Mouse (Mus musculus) liver, embryonic 11.5 days (tissue): ENCODE results near the gene Ercc6l. TPM values are rescaled to one million over a fixed set of nuclear protein-coding genes. Genes with fewer than 3 reads are reported as not detected.

ENCODE experiments used
- ATAC-seq: fragments of 200-750 bp; cut with Nextera tagmentation; replicated peaks from 2 replicates; pipeline ENCODE4 v1.8.0; 2017; ENCODE audit warnings: moderate number of reproducible peaks, mild to moderate bottlenecking, moderate TSS enrichment, moderate library complexity; ENCODE audit not compliant: low FRiP score
- DNase-seq: peaks from one replicate; pipeline ENCODE4 v3.0.0-alpha.2; 2017; ENCODE audit warnings: low spot score
- H3K27ac ChIP-seq: fragments of 300-500 bp; sonication (generic); 2 replicates; pipeline ENCODE4 v1.5.1; 2014; ENCODE audit warnings: mild to moderate bottlenecking, low read depth, low read length, control low read depth
- H3K27me3 ChIP-seq: fragments of 300-500 bp; sonication (generic); replicated peaks from 2 replicates; pipeline ENCODE4 v1.6.1; 2014; ENCODE audit warnings: low read length, mixed read lengths; ENCODE audit not compliant: control insufficient read depth, insufficient read depth
- H3K36me3 ChIP-seq: fragments of 300-500 bp; sonication (generic); 2 replicates; pipeline ENCODE4 v1.6.1; 2014; ENCODE audit warnings: mild to moderate bottlenecking, low read length, moderate library complexity, mixed read lengths; ENCODE audit not compliant: control insufficient read depth, insufficient read depth
- H3K4me1 ChIP-seq: fragments of 300-500 bp; sonication (generic); replicated peaks from 2 replicates; pipeline ENCODE4 v1.6.1; 2014; ENCODE audit warnings: low read length, mixed read lengths; ENCODE audit not compliant: control insufficient read depth, insufficient read depth
- H3K4me2 ChIP-seq: fragments of 300-500 bp; sonication (generic); 2 replicates; pipeline ENCODE4 v1.6.1; 2014; ENCODE audit warnings: mild to moderate bottlenecking, control low read depth, moderate library complexity
- H3K4me3 ChIP-seq: fragments of 300-500 bp; sonication (generic); 2 replicates; pipeline ENCODE4 v1.5.1; 2014; ENCODE audit warnings: low read depth, low read length, control low read depth
- H3K9ac ChIP-seq: fragments of 300-500 bp; sonication (generic); 2 replicates; pipeline ENCODE4 v1.6.1; 2014; ENCODE audit warnings: low read depth, low read length, control low read depth
- H3K9me3 ChIP-seq: fragments of 300-500 bp; sonication (generic); 2 replicates; pipeline ENCODE4 v1.6.1; 2016; ENCODE audit warnings: low read length, inconsistent platforms, mixed read lengths; ENCODE audit not compliant: control insufficient read depth
- WGBS: fragments of 180-500 bp; shearing (Covaris S2); extraction: QIAGEN DNeasy Blood & Tissue Kit; methylation state at CpG from one replicate; pipeline ENCODE4 v1.1.7; 2014; 5-methylcytosine and 5-hydroxymethylcytosine counted together
- polyA plus RNA-seq: library from polyadenylated mRNA; unstranded; fragments of >200 nt; fragmentation: Nextera tagmentation; extraction: Ambion mirVana; gene quantifications from 2 replicates; pipeline ENCODE4 v1.2.1, GENCODE M21; 2014

The Ercc6l gene
- polyA plus RNA-seq, 1 experiment from 2014 or later, result 20.9 TPM

DNA sequence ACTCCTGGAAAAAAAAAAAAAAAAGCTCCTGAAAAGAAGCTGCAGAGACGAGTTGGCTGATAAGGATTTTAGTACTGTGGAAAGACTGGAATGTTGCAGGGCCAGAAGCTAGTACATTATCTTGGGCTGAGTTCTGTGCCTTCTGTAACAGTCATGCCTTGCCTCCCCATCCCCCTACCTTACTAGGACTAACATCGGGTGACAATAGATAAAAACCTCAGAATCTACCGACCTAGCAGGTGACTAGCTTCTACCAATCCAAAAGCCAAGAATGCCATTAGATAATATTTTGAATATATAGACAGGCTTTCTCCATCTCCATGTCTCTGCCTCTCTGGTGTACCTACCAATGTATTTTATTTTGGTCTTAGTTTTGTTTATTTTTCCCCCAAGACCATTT lies 14.0 kb upstream of the Ercc6l start:
- DNase-seq (no peak), ATAC-seq (peak; percentile 86)
- H3K9me3 ChIP-seq, result no peaks in the 10 kb centered on the region
- peak overlapping the region; percentile 43 for H3K4me2 ChIP-seq
- no peaks in the 10 kb centered on the region; the same call in 1 of the 2 replicates for H3K4me1 ChIP-seq
- H3K36me3 ChIP-seq, result no peaks in the 10 kb centered on the region
- no peak overlapping the region for H3K4me3 ChIP-seq
- WGBS, result 23% methylated on average over 3 of the region's 3 CpGs
- no peak overlapping the region for H3K27ac ChIP-seq
- peaks cover 7% of the 10 kb centered on the region for H3K27me3 ChIP-seq
- H3K9ac ChIP-seq, result no peak overlapping the region

DNA sequence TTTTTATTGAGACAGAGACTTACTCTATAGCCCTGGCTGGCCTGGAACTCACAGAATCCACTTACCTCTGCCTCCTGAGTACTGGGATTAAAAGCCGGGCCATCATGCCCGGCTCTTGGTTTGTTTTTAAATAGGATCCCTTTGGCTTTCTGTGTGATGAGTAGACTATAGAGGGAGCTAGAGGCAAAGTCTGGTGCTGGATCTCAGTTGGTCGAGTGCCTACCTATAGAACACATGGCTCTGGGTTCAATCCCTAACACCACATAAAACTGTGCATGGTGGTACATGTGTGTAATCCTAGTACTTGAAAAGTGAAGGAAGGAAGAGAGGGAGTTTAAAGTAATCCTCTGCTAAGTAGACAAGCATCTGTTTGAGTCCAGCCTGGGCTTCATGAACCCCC lies 13.2 kb upstream of the Ercc6l start:
- Histone ChIP-seq H3K4me3 (no peak overlapping the region), H3K9ac (no peak overlapping the region), H3K4me1 (no peaks in the 10 kb centered on the region; the same call in 1 of the 2 replicates), H3K4me2 (no peak overlapping the region), H3K27me3 (peaks cover 7% of the 10 kb centered on the region), H3K36me3 (no peaks in the 10 kb centered on the region), H3K9me3 (no peaks in the 10 kb centered on the region), H3K27ac (no peak overlapping the region)
- WGBS, result 62% methylated on average over 3 of the region's 3 CpGs
- ATAC-seq, result no peak; the same call in 1 of the 2 replicates
- DNase-seq, result no peak

DNA sequence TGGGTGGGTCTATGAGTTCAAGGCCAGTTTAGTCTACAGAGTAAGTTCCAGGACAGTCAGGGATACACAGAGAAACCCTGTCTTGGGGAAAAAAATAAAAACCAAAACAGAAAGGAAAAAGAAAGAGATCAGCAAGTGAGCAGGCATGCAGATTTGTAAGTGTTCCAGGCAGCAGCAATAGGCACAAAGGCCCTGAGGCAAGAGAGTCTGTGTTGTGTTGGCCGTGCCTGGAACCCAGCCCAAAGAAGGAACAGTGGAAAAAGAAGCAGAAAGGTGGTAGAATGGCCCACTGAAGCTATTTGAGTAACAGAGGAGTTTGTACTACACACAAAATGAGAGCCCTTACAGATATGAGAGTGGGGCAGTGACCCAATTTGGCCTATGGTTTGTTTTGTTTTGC lies 12.8 kb upstream of the Ercc6l start:
- no peak overlapping the region for H3K9ac ChIP-seq
- H3K27me3 ChIP-seq, result peaks cover 7% of the 10 kb centered on the region
- H3K27ac ChIP-seq, result no peak overlapping the region
- H3K4me1 ChIP-seq, result no peaks in the 10 kb centered on the region; the same call in 1 of the 2 replicates
- ATAC-seq (no peak), DNase-seq (no peak)
- no peak overlapping the region for H3K4me3 ChIP-seq
- 53% methylated on average over 1 of the region's 1 CpGs for WGBS
- H3K9me3 ChIP-seq, result no peaks in the 10 kb centered on the region
- H3K4me2 ChIP-seq, result no peak overlapping the region
- H3K36me3 ChIP-seq, result no peaks in the 10 kb centered on the region

DNA sequence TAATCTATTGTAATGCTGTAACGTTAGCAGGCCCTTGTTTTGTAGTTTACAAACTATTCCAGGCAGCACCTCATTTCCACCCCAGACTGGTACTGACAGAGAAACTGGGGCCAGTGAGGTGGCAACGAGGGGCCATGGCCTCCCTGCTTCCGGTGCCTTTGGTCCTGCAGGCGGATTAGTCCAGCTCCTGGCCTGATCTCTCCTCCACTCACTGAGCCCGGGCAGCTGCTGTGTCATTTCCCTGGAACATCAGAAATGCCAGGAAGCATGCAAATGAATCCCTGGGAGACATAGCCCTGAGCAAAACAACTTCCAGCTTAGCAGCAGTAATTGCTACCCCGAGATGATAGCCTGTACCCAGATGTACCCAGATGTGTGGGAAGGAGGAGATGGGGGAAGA lies 10.1 kb upstream of the Ercc6l start:
- no peak for DNase-seq
- ATAC-seq, result no peak

DNA sequence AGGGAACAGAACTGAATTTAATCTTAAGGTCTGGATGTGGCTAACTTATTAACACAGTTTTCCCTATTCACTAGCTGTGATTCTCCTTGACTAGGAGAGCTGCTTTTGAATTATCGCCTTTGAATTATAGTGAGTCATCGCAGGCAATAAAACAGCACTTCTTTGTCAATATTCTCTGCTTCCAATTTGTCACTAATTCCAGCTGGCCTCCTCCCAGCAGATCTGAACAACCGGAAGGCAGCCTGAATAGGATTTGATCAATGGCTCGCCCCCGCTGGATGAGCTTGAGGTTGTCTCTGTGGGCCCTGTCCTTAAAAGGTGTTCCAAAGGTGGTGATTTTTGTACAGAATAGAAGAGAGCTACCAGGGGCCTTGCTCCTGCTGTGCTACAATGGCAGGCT lies 9.6 kb upstream of the Ercc6l start:
- H3K27ac ChIP-seq, result no peak overlapping the region
- ATAC-seq (no peak), DNase-seq (no peak)
- no peak overlapping the region for H3K4me2 ChIP-seq
- H3K4me3 ChIP-seq, result no peak overlapping the region
- H3K4me1 ChIP-seq, result no peaks in the 10 kb centered on the region; the same call in 1 of the 2 replicates
- 72% methylated on average over 5 of the region's 5 CpGs for WGBS
- H3K27me3 ChIP-seq, result peaks cover 7% of the 10 kb centered on the region
- no peaks in the 10 kb centered on the region for H3K9me3 ChIP-seq
- no peak overlapping the region for H3K9ac ChIP-seq
- H3K36me3 ChIP-seq, result no peaks in the 10 kb centered on the region

More for the DNA sequence above, 10.1 kb upstream of the Ercc6l start:
- Histone ChIP-seq H3K9ac (no peak overlapping the region), H3K4me1 (no peaks in the 10 kb centered on the region; the same call in 1 of the 2 replicates), H3K36me3 (no peaks in the 10 kb centered on the region), H3K27ac (no peak overlapping the region), H3K27me3 (peaks cover 7% of the 10 kb centered on the region), H3K4me2 (no peak overlapping the region), H3K4me3 (no peak overlapping the region), H3K9me3 (no peaks in the 10 kb centered on the region)
- 42% methylated on average over 6 of the region's 6 CpGs for WGBS

DNA sequence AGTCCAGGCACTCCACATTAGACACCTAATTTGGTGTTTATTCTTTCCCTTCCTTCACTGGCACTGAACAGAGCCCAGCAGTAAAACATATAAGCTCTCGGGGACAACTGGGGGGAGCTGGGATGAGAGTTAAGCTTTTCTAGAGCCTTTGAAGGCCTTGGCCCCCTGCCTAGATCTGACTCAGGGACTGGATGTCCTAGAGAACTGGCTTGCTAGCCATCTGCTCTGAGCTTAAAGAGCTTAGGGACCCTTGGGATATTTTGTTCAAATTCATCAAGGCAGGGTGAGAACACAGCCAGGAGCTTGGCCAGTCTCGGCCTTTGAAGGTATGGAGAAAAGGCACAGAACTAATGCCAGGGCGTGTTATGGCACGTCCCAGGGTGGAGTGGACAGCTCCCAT lies 6.6 kb upstream of the Ercc6l start:
- WGBS, result 77% methylated on average over 4 of the region's 4 CpGs
- H3K27ac ChIP-seq, result no peak overlapping the region
- H3K9ac ChIP-seq, result no peak overlapping the region
- no peaks in the 10 kb centered on the region for H3K9me3 ChIP-seq
- H3K4me1 ChIP-seq, result no peaks in the 10 kb centered on the region
- ATAC-seq (no peak), DNase-seq (no peak)
- no peak overlapping the region for H3K4me3 ChIP-seq
- peaks cover 7% of the 10 kb centered on the region for H3K27me3 ChIP-seq
- H3K4me2 ChIP-seq, result no peak overlapping the region
- H3K36me3 ChIP-seq, result no peaks in the 10 kb centered on the region

DNA sequence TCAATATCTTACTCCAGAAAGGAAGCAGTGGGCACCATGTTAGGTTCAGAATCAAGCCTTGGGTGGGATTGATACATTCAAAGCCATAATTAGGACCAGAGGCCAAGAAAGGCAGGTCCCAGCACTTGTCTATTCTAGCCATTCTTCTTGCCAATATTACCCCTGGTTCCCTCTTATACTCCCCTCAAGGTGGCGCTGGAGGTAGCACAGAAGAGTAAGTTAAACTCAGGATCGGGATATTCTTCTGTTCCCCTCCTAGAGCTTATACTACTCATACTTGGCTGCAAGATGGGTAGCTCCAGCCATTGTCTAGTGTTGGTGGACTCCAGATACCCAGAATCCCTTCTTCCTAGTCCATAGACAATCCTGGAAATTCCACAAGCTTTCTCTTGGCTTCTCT lies 6.2 kb upstream of the Ercc6l start:
- Histone ChIP-seq H3K27ac (no peak overlapping the region), H3K36me3 (no peaks in the 10 kb centered on the region), H3K4me3 (no peak overlapping the region), H3K4me2 (no peak overlapping the region), H3K27me3 (peaks cover 5% of the 10 kb centered on the region), H3K9me3 (no peaks in the 10 kb centered on the region), H3K4me1 (no peaks in the 10 kb centered on the region), H3K9ac (no peak overlapping the region)
- DNase-seq (no peak), ATAC-seq (no peak)
- 35% methylated on average over 2 of the region's 2 CpGs for WGBS

DNA sequence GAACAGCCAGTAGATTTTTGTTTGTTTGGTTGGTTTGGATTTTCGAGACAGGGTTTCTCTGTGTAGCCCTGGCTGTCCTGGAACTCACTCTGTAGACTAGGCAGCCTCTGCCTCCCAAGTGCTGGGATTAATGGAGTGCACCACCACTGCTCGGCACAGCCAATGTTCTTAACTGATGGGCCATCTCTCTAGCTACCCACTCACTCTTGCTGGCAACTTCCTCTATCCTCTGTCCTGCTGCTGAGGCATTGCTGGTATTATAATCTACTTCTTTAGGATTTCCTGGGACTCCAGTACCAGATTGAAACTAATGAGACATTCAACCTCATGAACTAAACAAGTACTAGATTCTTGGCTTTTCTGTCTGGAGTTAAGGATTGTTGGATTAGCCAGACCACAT lies 3.6 kb upstream of the Ercc6l start:
- H3K27me3 ChIP-seq, result no peaks in the 10 kb centered on the region; the same call in 1 of the 2 replicates
- WGBS, result 55% methylated on average over 2 of the region's 2 CpGs
- no peak for ATAC-seq
- DNase-seq, result no peak
- H3K27ac ChIP-seq, result no peak overlapping the region
- no peaks in the 10 kb centered on the region for H3K4me1 ChIP-seq
- no peak overlapping the region for H3K4me3 ChIP-seq
- no peak overlapping the region for H3K9ac ChIP-seq
- no peak overlapping the region for H3K4me2 ChIP-seq
- H3K9me3 ChIP-seq, result no peaks in the 10 kb centered on the region
- no peaks in the 10 kb centered on the region for H3K36me3 ChIP-seq

DNA sequence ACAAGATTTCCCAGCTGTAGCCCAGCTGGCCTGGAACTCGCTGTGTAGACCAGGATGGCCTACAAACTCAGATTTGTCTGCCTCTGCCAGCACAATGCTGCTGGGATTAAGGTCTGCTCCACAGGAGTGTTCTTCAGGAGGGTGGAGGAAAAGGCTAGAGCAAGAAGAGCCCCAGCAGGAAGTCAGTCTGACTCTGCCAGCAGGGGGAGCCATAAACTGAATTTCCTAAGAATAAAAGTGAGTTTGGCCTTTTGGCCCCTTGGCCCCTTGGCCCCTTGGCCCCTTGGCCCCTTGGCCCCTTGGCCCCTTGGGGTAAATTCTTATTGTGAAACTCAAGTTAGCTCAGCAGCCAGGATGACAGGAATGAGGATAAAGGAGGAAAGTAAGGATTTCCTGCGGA lies 2.9 kb upstream of the Ercc6l start:
- H3K4me3 ChIP-seq, result no peak overlapping the region
- WGBS, result 50% methylated on average over 2 of the region's 2 CpGs
- DNase-seq, result no peak
- no peaks in the 10 kb centered on the region for H3K36me3 ChIP-seq
- no peak overlapping the region for H3K27ac ChIP-seq
- no peak overlapping the region for H3K4me2 ChIP-seq
- no peaks in the 10 kb centered on the region for H3K4me1 ChIP-seq
- H3K27me3 ChIP-seq, result no peaks in the 10 kb centered on the region; the same call in 1 of the 2 replicates
- no peak overlapping the region for H3K9ac ChIP-seq
- ATAC-seq, result no peak
- no peaks in the 10 kb centered on the region for H3K9me3 ChIP-seq
